Mouse (Mus musculus): Measurements from ENCODE around the gene Egfr. TPM values are rescaled to one million over a fixed set of nuclear protein-coding genes. Genes with fewer than 3 reads are reported as not detected.

Egfr gene
- polyA plus RNA-seq, 1 experiment from 2014 or later, result 2.6 TPM

DNA sequence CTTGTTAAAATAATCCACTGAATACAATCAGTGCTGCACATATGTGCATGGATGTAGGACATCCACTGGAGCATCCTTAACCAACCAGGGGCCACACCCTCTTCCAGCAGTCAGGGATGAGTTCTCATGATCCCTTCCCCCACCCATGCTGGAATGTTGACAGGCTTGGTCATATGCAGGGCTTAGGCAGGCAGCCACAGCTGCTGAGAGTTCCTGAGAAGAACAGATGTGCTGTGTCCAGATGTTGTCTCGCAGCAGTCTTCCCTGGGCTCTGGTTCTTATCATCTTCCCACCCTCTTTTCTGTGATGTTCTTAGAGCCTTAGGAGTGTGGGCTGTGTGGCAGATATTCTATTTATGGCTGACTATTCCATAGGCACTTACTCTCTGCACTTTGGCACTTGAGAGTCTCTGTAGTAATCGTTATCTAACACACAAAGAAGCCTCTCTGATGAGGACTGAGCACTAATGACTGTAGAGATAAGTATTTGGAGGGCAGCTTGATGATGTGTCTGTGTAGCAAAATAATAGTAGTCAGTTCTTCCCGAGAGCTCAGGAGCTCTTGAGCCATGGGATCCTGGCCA lies 113.1 kb downstream of the Egfr start:
- no peak overlapping the region for H3K4me2 ChIP-seq
- WGBS, result 22% methylated on average over 3 of the region's 3 CpGs
- no peak overlapping the region for H3K9ac ChIP-seq
- peaks cover 49% of the 10 kb centered on the region for H3K27me3 ChIP-seq (replicated peaks)
- no peak overlapping the region for H3K27ac ChIP-seq (ENCODE audit: poor library complexity, severe bottlenecking)
- no peaks in the 10 kb centered on the region for H3K9me3 ChIP-seq (replicated peaks)
- H3K36me3 ChIP-seq, result no peaks in the 10 kb centered on the region
- peaks cover 18% of the 10 kb centered on the region for H3K4me1 ChIP-seq (replicated peaks)
- peak; percentile 29 for ATAC-seq (ENCODE audit: insufficient number of reproducible peaks, low FRiP score)
- no peak overlapping the region for H3K4me3 ChIP-seq

DNA sequence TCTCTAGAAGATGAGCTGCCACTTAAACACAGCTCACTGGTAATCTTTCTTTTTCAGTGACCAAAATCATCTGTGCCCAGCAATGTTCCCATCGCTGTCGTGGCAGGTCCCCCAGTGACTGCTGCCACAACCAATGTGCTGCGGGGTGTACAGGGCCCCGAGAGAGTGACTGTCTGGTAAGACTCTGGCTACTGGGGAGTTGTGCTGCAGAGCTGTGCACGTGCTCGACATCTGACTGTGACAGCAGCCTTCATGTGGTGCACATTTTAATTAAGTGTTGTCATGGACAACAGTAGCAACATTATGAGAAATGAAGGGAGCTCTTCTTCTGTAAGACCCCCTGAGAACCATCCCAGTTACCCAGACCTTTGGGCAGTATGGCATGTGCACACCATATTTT lies 116.0 kb downstream of the Egfr start:
- Histone ChIP-seq H3K36me3 (no peaks in the 10 kb centered on the region), H3K4me2 (no peak overlapping the region), H3K4me3 (no peak overlapping the region), H3K27ac (ENCODE audit: poor library complexity, severe bottlenecking) (no peak overlapping the region), H3K9me3 (replicated peaks) (no peaks in the 10 kb centered on the region), H3K27me3 (replicated peaks) (peaks cover 52% of the 10 kb centered on the region), H3K9ac (no peak overlapping the region), H3K4me1 (replicated peaks) (peaks cover 8% of the 10 kb centered on the region; the same call in 1 of the 2 replicates)
- no peak for ATAC-seq (ENCODE audit: insufficient number of reproducible peaks, low FRiP score)
- 77% methylated on average over 6 of the region's 6 CpGs for WGBS

DNA sequence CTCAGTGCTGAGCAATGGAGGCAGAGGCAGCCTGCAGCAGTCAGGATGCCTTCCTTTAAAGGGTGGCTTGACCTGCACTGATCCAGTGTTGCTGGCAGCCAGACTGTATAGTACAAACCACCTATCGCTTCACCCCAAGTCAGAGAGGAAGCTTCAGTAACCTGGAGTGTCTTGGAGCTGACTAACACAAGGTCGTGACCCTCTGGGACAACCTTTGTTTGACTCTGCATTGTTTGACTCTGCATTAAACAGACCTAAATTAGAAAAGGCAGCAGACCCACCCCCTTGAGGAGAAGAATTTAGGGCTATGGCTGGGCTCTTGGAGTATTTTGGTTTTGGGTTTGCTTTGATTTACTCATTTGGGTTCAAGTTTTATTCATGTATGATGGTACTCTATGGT lies 117.5 kb downstream of the Egfr start:
- H3K9ac ChIP-seq, result no peak overlapping the region
- H3K27ac ChIP-seq (ENCODE audit: poor library complexity, severe bottlenecking), result no peak overlapping the region
- no peak overlapping the region for H3K4me3 ChIP-seq
- peaks cover 65% of the 10 kb centered on the region for H3K27me3 ChIP-seq (replicated peaks)
- 60% methylated on average over 2 of the region's 2 CpGs for WGBS
- no peak overlapping the region for H3K4me2 ChIP-seq
- no peaks in the 10 kb centered on the region for H3K9me3 ChIP-seq (replicated peaks)
- no peaks in the 10 kb centered on the region for H3K36me3 ChIP-seq
- H3K4me1 ChIP-seq (replicated peaks), result peaks cover 8% of the 10 kb centered on the region; the same call in 1 of the 2 replicates
- no peak for ATAC-seq (ENCODE audit: insufficient number of reproducible peaks, low FRiP score)

DNA sequence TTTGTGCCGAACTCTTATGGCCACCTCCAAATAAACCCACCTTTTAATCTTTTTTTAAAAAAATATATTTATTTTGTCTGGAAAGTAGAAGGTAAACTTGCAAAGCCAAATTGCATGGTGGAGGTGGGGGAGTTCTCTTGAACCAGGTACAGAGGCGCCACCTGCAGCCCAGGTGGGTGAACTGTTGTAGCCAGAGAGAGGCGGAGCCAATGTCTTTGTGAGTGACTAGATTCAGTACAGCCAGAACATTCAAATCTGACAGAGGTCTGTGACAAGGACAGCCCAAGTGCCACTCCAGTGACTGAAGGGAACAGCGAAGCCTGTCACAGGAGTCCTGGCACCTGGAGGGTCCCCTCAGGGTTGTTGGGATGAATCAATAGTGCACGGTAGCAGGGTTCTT lies 119.1 kb downstream of the Egfr start:
- no peak overlapping the region for H3K4me3 ChIP-seq
- no peaks in the 10 kb centered on the region for H3K36me3 ChIP-seq
- WGBS, result 53% methylated on average over 5 of the region's 5 CpGs
- H3K4me1 ChIP-seq (replicated peaks), result no peaks in the 10 kb centered on the region
- H3K9ac ChIP-seq, result no peak overlapping the region
- no peak for ATAC-seq (ENCODE audit: insufficient number of reproducible peaks, low FRiP score)
- H3K27me3 ChIP-seq (replicated peaks), result peaks cover 73% of the 10 kb centered on the region
- H3K9me3 ChIP-seq (replicated peaks), result no peaks in the 10 kb centered on the region
- H3K4me2 ChIP-seq, result no peak overlapping the region
- no peak overlapping the region for H3K27ac ChIP-seq (ENCODE audit: poor library complexity, severe bottlenecking)

DNA sequence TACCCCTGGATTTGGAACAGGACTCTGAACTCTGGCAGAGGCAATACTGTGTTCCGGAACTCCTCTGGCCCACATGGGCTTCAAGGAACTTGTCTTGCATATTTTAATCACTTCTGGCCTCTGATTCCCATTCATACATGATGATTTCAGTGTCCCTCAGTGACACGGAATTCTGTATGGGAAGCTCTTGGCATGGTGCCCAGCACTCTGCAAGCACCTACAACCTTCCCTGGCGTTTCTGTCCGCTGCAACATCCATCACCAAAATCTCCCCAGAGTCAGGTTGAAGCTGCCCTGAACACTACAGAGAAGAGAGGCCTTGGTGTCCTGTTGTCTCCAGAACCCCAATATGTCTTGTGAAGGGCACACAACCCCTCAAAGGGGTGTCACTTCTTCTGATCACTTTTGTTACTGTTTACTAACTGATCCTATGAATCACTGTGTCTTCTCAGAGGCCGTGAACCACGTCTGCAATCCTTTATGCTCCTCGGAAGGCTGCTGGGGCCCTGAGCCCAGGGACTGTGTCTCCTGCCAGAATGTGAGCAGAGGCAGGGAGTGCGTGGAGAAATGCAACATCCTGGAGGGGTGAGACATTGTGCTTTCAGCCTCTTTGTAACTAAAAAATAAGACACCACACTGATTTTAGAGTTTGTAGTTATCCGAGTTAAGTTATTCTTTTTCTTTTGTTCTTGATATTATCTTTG lies 125.8 kb downstream of the Egfr start:
- H3K4me3 ChIP-seq, result no peak overlapping the region
- H3K9ac ChIP-seq, result no peak overlapping the region
- H3K27ac ChIP-seq (ENCODE audit: poor library complexity, severe bottlenecking), result no peak overlapping the region
- no peaks in the 10 kb centered on the region for H3K4me1 ChIP-seq (replicated peaks)
- no peaks in the 10 kb centered on the region for H3K9me3 ChIP-seq (replicated peaks)
- no peak overlapping the region for H3K4me2 ChIP-seq
- WGBS, result 59% methylated on average over 9 of the region's 9 CpGs
- H3K27me3 ChIP-seq (replicated peaks), result peaks cover 32% of the 10 kb centered on the region
- no peak for ATAC-seq (ENCODE audit: insufficient number of reproducible peaks, low FRiP score)
- H3K36me3 ChIP-seq, result no peaks in the 10 kb centered on the region

DNA sequence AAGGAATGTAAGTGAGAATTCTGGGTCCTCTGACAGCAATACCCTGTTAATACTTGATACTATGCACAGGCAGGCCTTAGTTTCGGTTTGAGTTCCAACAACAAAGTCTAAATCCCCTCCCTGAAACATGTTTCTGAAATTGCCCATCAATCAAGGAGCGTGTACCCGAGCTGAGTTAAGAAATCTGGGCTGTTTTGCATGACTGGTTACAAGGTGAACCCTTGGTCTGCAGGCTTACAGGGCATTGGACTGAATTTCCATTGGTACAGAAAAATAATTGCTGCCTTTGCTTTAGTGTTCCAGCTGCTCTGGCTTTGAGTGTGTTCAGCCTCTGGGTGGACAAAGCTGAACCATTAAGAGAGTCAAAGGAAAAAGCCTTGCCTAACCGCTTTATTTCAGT lies 129.9 kb downstream of the Egfr start:
- ATAC-seq (ENCODE audit: insufficient number of reproducible peaks, low FRiP score), result no peak
- Histone ChIP-seq H3K4me3 (no peak overlapping the region), H3K9me3 (replicated peaks) (no peaks in the 10 kb centered on the region), H3K9ac (no peak overlapping the region), H3K4me2 (no peak overlapping the region), H3K27me3 (replicated peaks) (0 out of 2 replicates have a peak, but pooled peaks cover 2% of the 10 kb centered on the region), H3K36me3 (no peaks in the 10 kb centered on the region), H3K4me1 (replicated peaks) (no peaks in the 10 kb centered on the region; the same call in 1 of the 2 replicates), H3K27ac (ENCODE audit: poor library complexity, severe bottlenecking) (no peak overlapping the region)
- WGBS, result 78% methylated on average over 4 of the region's 4 CpGs

DNA sequence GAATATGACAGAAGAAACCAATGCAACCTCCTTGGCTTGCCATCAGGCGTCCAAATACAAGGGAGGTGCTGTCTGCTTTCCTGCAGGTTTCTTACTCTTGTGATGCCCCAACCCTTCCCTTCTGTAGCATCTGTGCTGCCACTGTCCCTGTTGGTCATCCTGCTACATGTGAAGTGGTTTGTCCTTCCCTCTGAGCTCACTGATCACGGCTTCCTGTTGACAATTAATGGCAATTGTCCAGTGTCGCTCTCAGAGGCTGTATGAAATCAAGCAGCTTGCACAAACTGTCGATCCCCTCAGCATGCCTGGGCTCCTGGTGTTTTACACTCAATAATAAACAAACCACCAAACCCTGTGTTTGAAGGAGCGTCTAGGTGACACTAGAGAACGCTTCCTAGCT lies 134.1 kb downstream of the Egfr start:
- WGBS, result 61% methylated on average over 6 of the region's 6 CpGs
- Histone ChIP-seq H3K27ac (ENCODE audit: poor library complexity, severe bottlenecking) (no peak overlapping the region), H3K4me2 (no peak overlapping the region), H3K9ac (no peak overlapping the region), H3K4me3 (no peak overlapping the region), H3K9me3 (replicated peaks) (no peaks in the 10 kb centered on the region), H3K27me3 (replicated peaks) (no peaks in the 10 kb centered on the region), H3K36me3 (no peaks in the 10 kb centered on the region), H3K4me1 (replicated peaks) (no peaks in the 10 kb centered on the region; the same call in 1 of the 2 replicates)
- ATAC-seq (ENCODE audit: insufficient number of reproducible peaks, low FRiP score), result no peak

DNA sequence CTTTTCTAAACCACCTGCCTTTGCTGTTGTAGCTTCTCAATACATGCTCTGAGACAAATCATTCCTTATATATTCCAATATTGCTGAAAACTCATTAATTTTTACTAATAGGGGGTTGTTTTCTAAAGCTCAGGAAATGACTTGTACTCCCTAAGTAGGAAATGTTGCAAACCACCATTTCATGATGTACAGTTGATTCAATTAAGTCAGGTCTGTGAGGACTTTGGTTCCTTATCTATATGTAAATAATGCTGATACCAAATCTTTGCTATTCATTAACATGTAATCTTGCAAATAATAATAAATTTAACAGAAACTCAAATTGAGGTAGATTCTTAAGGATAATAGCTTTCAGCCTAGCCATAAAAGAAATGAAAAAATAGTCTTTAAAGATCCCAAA lies 136.1 kb downstream of the Egfr start:
- Histone ChIP-seq H3K4me3 (no peak overlapping the region), H3K4me2 (no peak overlapping the region), H3K27me3 (replicated peaks) (no peaks in the 10 kb centered on the region), H3K4me1 (replicated peaks) (no peaks in the 10 kb centered on the region; the same call in 1 of the 2 replicates), H3K36me3 (no peaks in the 10 kb centered on the region), H3K9me3 (replicated peaks) (no peaks in the 10 kb centered on the region), H3K9ac (no peak overlapping the region), H3K27ac (ENCODE audit: poor library complexity, severe bottlenecking) (no peak overlapping the region)
- ATAC-seq (ENCODE audit: insufficient number of reproducible peaks, low FRiP score), result no peak

DNA sequence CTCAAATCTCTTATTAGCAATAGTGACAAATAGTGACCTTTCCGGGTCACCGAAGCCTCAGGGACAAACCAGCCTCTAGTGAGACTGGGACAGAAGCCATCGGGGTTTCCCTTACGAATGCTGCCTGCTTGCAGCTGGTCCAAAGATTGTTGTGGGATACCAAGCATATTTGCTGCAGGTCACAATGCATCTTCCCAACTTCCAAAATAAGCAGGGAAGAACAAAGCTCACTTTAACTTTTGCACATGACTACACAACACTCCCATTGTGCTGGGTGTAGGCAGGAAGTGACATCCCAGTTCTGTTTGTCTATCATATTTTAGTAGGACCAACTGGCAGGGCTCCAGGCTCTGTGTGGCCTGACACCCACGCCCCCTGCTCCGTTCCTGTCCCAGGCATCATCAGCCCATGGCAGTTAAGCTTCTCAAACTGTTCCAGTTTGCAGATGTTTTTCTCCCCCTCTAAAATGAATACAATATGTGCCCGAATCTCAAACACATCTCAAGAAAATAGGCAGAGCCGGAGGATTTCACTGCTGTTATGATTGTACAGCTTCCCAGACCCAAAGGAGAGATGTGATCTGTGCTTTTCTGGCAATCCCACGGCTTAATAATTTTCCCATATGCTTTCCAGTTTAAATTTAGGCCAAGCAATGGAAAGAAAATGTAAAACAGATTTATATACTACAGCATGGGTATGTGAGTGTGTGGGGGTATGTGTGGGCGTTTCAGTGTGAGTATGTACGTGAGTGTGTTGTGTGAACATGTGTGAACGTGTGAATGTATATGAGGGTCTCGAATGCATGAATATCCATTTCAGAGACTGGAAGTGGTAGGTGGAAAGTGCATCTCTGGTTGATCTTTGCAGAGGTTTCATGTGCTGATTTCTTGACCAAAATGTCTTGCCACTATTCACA lies 143.7 kb downstream of the Egfr start:
- H3K9me3 ChIP-seq (replicated peaks), result no peaks in the 10 kb centered on the region
- H3K4me2 ChIP-seq, result no peak overlapping the region
- no peak overlapping the region for H3K9ac ChIP-seq
- no peak for ATAC-seq (ENCODE audit: insufficient number of reproducible peaks, low FRiP score)
- H3K27me3 ChIP-seq (replicated peaks), result no peaks in the 10 kb centered on the region
- H3K27ac ChIP-seq (ENCODE audit: poor library complexity, severe bottlenecking), result no peak overlapping the region
- peaks cover 3% of the 10 kb centered on the region; the same call in 1 of the 2 replicates for H3K4me1 ChIP-seq (replicated peaks)
- 81% methylated on average over 13 of the region's 13 CpGs for WGBS
- H3K4me3 ChIP-seq, result no peak overlapping the region
- H3K36me3 ChIP-seq, result no peaks in the 10 kb centered on the region

DNA sequence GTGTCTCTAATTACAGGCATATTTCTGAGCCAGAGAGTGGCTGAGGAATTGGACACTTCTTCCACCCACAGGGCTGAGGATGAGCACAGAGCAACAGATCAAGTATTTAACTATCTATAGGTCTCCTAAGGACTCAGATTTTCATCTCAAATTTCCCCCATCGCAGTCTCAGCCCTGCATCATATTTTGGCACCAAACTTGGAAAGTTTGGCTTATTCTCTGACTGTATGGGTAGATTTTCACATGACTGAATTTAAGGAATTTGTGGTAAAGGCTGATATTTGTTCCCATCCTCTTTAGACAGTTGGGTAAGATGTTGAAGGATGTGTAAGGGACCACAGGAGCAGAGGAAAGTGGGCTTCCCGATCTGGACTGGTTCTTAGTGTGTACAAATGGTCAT lies 145.7 kb downstream of the Egfr start:
- Histone ChIP-seq H3K36me3 (no peaks in the 10 kb centered on the region), H3K27me3 (replicated peaks) (no peaks in the 10 kb centered on the region), H3K4me1 (replicated peaks) (peaks cover 3% of the 10 kb centered on the region; the same call in 1 of the 2 replicates), H3K27ac (ENCODE audit: poor library complexity, severe bottlenecking) (no peak overlapping the region), H3K9me3 (replicated peaks) (no peaks in the 10 kb centered on the region), H3K4me3 (no peak overlapping the region), H3K9ac (no peak overlapping the region), H3K4me2 (no peak overlapping the region)
- 76% methylated on average over 2 of the region's 2 CpGs for WGBS
- no peak for ATAC-seq (ENCODE audit: insufficient number of reproducible peaks, low FRiP score)

DNA sequence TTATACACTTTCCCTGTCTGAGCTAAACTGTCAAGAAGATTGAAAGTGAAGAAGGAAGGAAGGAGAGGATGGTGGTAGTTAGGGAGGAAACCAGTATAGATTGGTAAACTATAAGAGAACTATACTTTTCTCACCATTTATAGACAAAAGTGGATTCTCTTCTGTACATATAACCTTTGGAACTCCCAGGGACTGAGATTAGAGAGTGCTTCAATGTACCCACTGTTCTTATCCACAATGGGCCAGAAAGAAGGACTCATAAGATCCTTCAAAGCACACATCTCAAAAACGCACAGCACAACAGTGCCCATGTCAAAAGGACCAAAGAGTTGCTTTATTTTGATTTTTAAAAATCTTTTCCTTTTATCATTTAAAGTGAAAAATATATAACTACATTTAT lies 148.2 kb downstream of the Egfr start:
- Histone ChIP-seq H3K4me3 (no peak overlapping the region), H3K27ac (ENCODE audit: poor library complexity, severe bottlenecking) (no peak overlapping the region), H3K9ac (no peak overlapping the region), H3K4me2 (no peak overlapping the region), H3K27me3 (replicated peaks) (no peaks in the 10 kb centered on the region), H3K36me3 (no peaks in the 10 kb centered on the region), H3K4me1 (replicated peaks) (peaks cover 14% of the 10 kb centered on the region), H3K9me3 (replicated peaks) (no peaks in the 10 kb centered on the region)
- WGBS, result 89% methylated on average over 1 of the region's 1 CpGs
- ATAC-seq (ENCODE audit: insufficient number of reproducible peaks, low FRiP score), result no peak

Measured in heart, embryonic 12.5 days (tissue).